Mouse (Mus musculus) embryo, embryonic 11.5 days (tissue): ENCODE results near the gene Hexim1.
A peak's percentile ranks its signal among the peaks of the same experiment; 100 is the strongest.

Experiments
- DNase-seq: peaks from one replicate; pipeline ENCODE4 v3.0.0-alpha.2; 2012; ENCODE audit warnings: low read depth, low spot score

Gene Hexim1

GRCm38 (mm10) chr11:103096979-103097894 is 18.8 kb upstream of the Hexim1 start:
- no peak for DNase-seq

- DNase-seq, result no peak
Measured at GRCm38 (mm10) chr11:103098531-103099190, 17.4 kb upstream of the Hexim1 start.

GRCm38 (mm10) chr11:103099352-103099940 is 16.6 kb upstream of the Hexim1 start:
- no peak for DNase-seq

GRCm38 (mm10) chr11:103100361-103100760 is 15.7 kb upstream of the Hexim1 start:
- DNase-seq, result no peak

GRCm38 (mm10) chr11:103101481-103101865 is 14.6 kb upstream of the Hexim1 start, which contains the start of the genes Plcd3 and Acbd4:
Plcd3 (minus strand) TSS chr11:103101658.
Acbd4 (plus strand) TSS chr11:103101682.
- DNase-seq, result no peak

- DNase-seq, result no peak
Measured at GRCm38 (mm10) chr11:103101866-103102501, 14.0 kb upstream of the Hexim1 start.

GRCm38 (mm10) chr11:103102725-103103349 is 13.2 kb upstream of the Hexim1 start:
- peak; percentile 93 for DNase-seq

GRCm38 (mm10) chr11:103103621-103104020 is 12.4 kb upstream of the Hexim1 start:
- no peak for DNase-seq

- no peak for DNase-seq
Measured at GRCm38 (mm10) chr11:103104469-103104868, 11.6 kb upstream of the Hexim1 start.

- no peak for DNase-seq
Measured at GRCm38 (mm10) chr11:103105180-103105725, 10.8 kb upstream of the Hexim1 start.

- DNase-seq, result no peak
Measured at GRCm38 (mm10) chr11:103105810-103106209, 10.2 kb upstream of the Hexim1 start.

- no peak for DNase-seq
Measured at GRCm38 (mm10) chr11:103106386-103106785, 9.6 kb upstream of the Hexim1 start.

- DNase-seq, result no peak
Measured at GRCm38 (mm10) chr11:103111301-103111700, 4.7 kb upstream of the Hexim1 start.

- DNase-seq, result no peak
Measured at GRCm38 (mm10) chr11:103111881-103112551, 4.0 kb upstream of the Hexim1 start.

- DNase-seq, result no peak
Measured at GRCm38 (mm10) chr11:103112552-103112912, 3.5 kb upstream of the Hexim1 start.

GRCm38 (mm10) chr11:103113005-103113404 is 3.0 kb upstream of the Hexim1 start:
- no peak for DNase-seq

- DNase-seq, result no peak
Measured at GRCm38 (mm10) chr11:103113771-103114170, 2.3 kb upstream of the Hexim1 start.

GRCm38 (mm10) chr11:103114270-103114943 is 1.6 kb upstream of the Hexim1 start:
- DNase-seq, result no peak

- peak; percentile 73 for DNase-seq
Measured at GRCm38 (mm10) chr11:103115163-103116007, 646 bp upstream of the Hexim1 start.
